Mouse (Mus musculus) cerebellum, postnatal 10 days (tissue): ENCODE measurements at regions not wholly inside any gene's neighbourhood (a gene's known extent, or its start where the extent isn't known, plus 50 kb on each side); places are given as distances from the start of the nearest gene placed in this dataset.
A peak's percentile ranks its signal among the peaks of the same experiment; 100 is the strongest.

Experiments used
- DNase-seq, 2 experiments: peaks; one replicate each; pipeline ENCODE4 v3.0.0; 2021; ENCODE audit warnings: mixed read lengths in 2 of 2

DNA sequence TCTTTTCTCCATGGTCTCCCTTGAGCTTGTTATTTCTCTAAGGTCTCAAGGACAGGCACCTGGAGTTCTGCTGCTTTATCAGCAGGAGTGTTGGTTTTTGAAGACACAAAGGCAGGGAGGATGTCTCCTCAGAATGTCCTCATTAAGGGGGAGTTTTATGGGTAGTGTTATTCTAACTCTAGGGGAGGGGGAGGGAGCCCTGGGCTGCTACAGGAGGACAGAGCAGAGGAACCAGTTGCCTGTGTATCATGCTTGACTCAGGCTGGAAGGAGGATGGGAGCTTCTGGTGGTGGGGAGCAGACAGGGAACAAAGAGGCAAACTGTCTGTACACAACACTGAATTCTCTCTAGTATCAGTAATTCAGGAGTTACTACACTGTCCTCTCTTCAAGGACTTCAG lies 171.9 kb upstream of the Cntnap5a start:
- no peak for DNase-seq

GRCm38 (mm10) chr1:115533746-115534145 lies 150.8 kb upstream of the Cntnap5a start:
- peak in 1 of 2 experiments; percentile 1 for DNase-seq

- no peak for DNase-seq
Measured at GRCm38 (mm10) chr1:115545994-115546393, 138.6 kb upstream of the Cntnap5a start.
